Mouse (Mus musculus): Measurements from ENCODE around the gene AU015836. TPM values are rescaled to one million over a fixed set of nuclear protein-coding genes. Genes with fewer than 3 reads are reported as not detected.

AU015836 gene
- polyA plus RNA-seq, 1 experiment: 0.06 TPM

DNA sequence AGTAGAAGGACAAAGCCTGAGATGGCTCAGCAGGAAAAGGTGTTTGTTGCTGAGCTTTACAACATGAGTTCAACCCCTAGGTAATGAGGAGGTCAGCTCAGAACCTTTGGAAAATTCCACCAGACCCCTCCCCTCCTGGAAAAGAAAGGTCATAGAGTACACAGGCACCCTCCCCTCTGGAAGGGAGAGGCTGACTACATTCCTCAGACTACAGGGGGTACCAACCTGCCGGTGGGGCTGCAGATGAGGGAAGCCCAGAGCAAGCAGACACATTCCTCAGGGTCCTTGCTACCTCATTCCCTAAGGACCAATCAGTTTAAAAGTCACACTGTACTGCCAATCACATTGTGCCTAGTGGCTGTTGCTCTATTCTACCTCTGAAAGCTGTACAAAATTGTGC is 48.4 kb downstream of the AU015836 start:
- DNase-seq: no peak
- H3K36me3 ChIP-seq (ENCODE audit: control insufficient read depth, insufficient read depth, low read length): no peaks in the 10 kb centered on the region
- peaks cover 12% of the 10 kb centered on the region; the same call in 1 of the 2 replicates for H3K4me1 ChIP-seq (ENCODE audit: control insufficient read depth, insufficient read depth, low read length)
- no peak overlapping the region for H3K27ac ChIP-seq (ENCODE audit: insufficient read depth, low read depth, low read length)
- TF ChIP-seq POLR2A (IDR thresholded peaks at IDR 0.05; ENCODE audit: low read depth, low read length): no peak
- TF ChIP-seq CTCF (conservative IDR thresholded peaks at IDR 0.05; ENCODE audit: insufficient read depth, insufficient read length, low read depth, low read length): no peak
- H3K4me3 ChIP-seq (ENCODE audit: insufficient read depth, low read depth, low read length): no peak overlapping the region
- no peaks in the 10 kb centered on the region for H3K27me3 ChIP-seq (replicated peaks; ENCODE audit: control insufficient read depth, insufficient read depth, low read length)
- 11% methylated on average over 1 of the region's 1 CpGs for whole genome bisulfite sequencing

DNA sequence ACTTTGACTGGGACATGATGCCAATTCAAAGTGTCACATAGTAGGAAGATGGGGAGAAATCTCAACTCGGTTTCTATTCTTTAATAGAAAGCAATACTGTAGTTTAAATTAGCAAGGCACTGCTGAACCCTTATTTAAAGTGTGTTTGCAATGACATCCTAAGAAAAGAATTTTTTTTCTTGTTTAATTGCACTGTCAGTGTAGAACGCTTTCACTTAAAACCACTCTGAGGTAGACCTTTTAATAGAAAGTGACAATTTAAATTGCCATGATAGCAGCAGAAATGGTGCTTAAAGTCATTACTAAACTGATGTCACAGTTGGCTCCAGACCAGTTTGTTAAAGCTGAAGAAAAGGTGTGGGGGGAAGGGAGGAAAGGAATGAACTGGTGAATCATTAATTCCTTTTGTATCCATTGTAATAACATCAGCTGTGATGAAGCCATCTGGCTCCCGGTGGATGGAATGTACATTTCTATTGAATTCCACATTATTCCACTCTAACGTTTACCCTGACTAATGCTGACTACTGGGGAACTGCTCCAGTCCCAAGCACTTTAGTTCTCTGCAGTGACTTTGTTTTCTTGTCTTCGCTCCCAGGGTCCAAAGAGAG is 53.9 kb downstream of the AU015836 start:
- no peaks in the 10 kb centered on the region for H3K4me1 ChIP-seq (ENCODE audit: control insufficient read depth, insufficient read depth, low read length)
- H3K27ac ChIP-seq (ENCODE audit: insufficient read depth, low read depth, low read length): no peak overlapping the region
- no peak for TF ChIP-seq POLR2A (IDR thresholded peaks at IDR 0.05; ENCODE audit: low read depth, low read length)
- TF ChIP-seq CTCF (conservative IDR thresholded peaks at IDR 0.05; ENCODE audit: insufficient read depth, insufficient read length, low read depth, low read length): no peak
- H3K36me3 ChIP-seq (ENCODE audit: control insufficient read depth, insufficient read depth, low read length): no peaks in the 10 kb centered on the region
- H3K4me3 ChIP-seq (ENCODE audit: insufficient read depth, low read depth, low read length): no peak overlapping the region
- WGBS: 49% methylated on average over 5 of the region's 5 CpGs
- DNase-seq: peak; percentile 39
- H3K27me3 ChIP-seq (replicated peaks; ENCODE audit: control insufficient read depth, insufficient read depth, low read length): no peaks in the 10 kb centered on the region

Other genes starting within 250 kb of the AU015836 start
- gene Pdk3, start 136.5 kb upstream of the AU015836 start, polyA plus RNA-seq (2012; rRNA removed): 25.1 and 25.2 TPM in 2 replicates
- gene Zfx, start 155.0 kb downstream of the AU015836 start, polyA plus RNA-seq (2012; rRNA removed): 4.2 and 5.4 TPM in 2 replicates
- 63.6 and 71.7 TPM in 2 replicates for gene Eif2s3x, start 244.2 kb downstream of the AU015836 start, polyA plus RNA-seq (2012; rRNA removed)

Data from kidney, adult 2 months (tissue).